Mouse (Mus musculus) heart, postnatal 0 days (tissue): ENCODE measurements at regions not wholly inside any gene's neighbourhood (a gene's known extent, or its start where the extent isn't known, plus 50 kb on each side); places are given as distances from the start of the nearest gene placed in this dataset.

Experiments
- ATAC-seq: fragments of 200-750 bp; cut with Nextera tagmentation; 2 replicates; pipeline ENCODE4 v1.8.0; 2017; ENCODE audit warnings: low read depth, moderate number of reproducible peaks, moderate library complexity; ENCODE audit not compliant: insufficient read depth
- DNase-seq: peaks from one replicate; pipeline ENCODE4 v3.0.0-alpha.2; 2016; ENCODE audit warnings: low spot score
- H3K27ac ChIP-seq: fragments of 300-500 bp; sonication (generic); 2 replicates; pipeline ENCODE4 v1.5.1; 2014; ENCODE audit warnings: low read depth, mild to moderate bottlenecking
- H3K27me3 ChIP-seq: fragments of 300-500 bp; sonication (generic); 2 replicates; pipeline ENCODE4 v1.6.1; 2014; ENCODE audit warnings: low read length, mixed read lengths; ENCODE audit not compliant: control insufficient read depth, insufficient read depth
- H3K36me3 ChIP-seq: fragments of 300-500 bp; sonication (generic); replicated peaks from 2 replicates; pipeline ENCODE4 v1.6.1; 2014; ENCODE audit warnings: low read length, mixed read lengths; ENCODE audit not compliant: control insufficient read depth, insufficient read depth
- H3K4me1 ChIP-seq: fragments of 300-500 bp; sonication (generic); 2 replicates; pipeline ENCODE4 v1.6.1; 2014; ENCODE audit warnings: antibody characterized with exemption; ENCODE audit not compliant: control insufficient read depth, insufficient read depth
- H3K4me2 ChIP-seq: fragments of 300-500 bp; sonication (generic); 2 replicates; pipeline ENCODE4 v1.6.1; 2014; ENCODE audit warnings: low read depth, mild to moderate bottlenecking, low read length, moderate library complexity
- H3K4me3 ChIP-seq: fragments of 300-500 bp; sonication (generic); 2 replicates; pipeline ENCODE4 v1.5.1; 2014; ENCODE audit warnings: low read depth, low read length
- H3K9ac ChIP-seq: fragments of 300-500 bp; sonication (generic); replicated peaks from 2 replicates; pipeline ENCODE4 v1.6.1; 2014; ENCODE audit warnings: low read depth, low read length, mixed read lengths
- H3K9me3 ChIP-seq: fragments of 300-500 bp; sonication (generic); replicated peaks from 2 replicates; pipeline ENCODE4 v1.6.1; 2016; ENCODE audit warnings: low read length; ENCODE audit not compliant: control insufficient read depth
- CTCF ChIP-seq: IDR thresholded peaks from 2 replicates; pipeline ENCODE4 v1.5.1; 2016; ENCODE audit warnings: antibody characterized with exemption, control low read depth, low read depth
- EP300 ChIP-seq: IDR thresholded peaks from 2 replicates; pipeline ENCODE4 v1.6.1; 2016; ENCODE audit warnings: antibody characterized with exemption, low read depth
- WGBS: fragments of 180-500 bp; shearing (Covaris S2); extraction: QIAGEN DNeasy Blood & Tissue Kit; methylation state at CpG from one replicate; pipeline ENCODE4 v1.1.7; 2014; 5-methylcytosine and 5-hydroxymethylcytosine counted together

DNA sequence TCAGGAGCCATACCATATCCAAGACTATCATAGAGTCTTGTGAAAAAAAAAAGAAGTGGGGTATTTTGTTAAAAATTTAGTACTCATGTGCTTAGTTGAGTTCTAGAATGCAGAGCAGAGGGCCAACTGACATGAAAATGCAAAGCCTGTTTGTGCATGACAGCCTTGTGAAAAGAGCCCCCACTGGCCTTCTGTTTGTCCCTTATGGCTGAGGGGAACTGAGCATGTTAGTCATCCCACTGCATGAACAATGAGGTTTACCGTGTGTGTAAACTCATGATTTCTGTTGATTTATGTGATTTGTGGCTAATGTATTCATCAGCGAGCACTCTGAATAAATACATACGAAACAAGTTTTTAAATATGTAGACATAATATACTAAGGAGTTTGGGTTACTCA, 266.1 kb upstream of the Nox3 start:
- 93% methylated on average over 3 of the region's 3 CpGs for WGBS
- Histone ChIP-seq H3K27me3 (no peaks in the 10 kb centered on the region), H3K9me3 (no peaks in the 10 kb centered on the region), H3K9ac (no peak overlapping the region), H3K27ac (no peak overlapping the region), H3K4me2 (no peak overlapping the region), H3K4me3 (no peak overlapping the region), H3K4me1 (no peaks in the 10 kb centered on the region), H3K36me3 (no peaks in the 10 kb centered on the region)
- TF ChIP-seq CTCF = no peak
- no peak for TF ChIP-seq EP300
- DNase-seq (no peak), ATAC-seq (no peak)

GRCm38 (mm10) chr17:3946540-3946939, 250.5 kb upstream of the Nox3 start:
- Histone ChIP-seq H3K36me3 (no peaks in the 10 kb centered on the region), H3K27ac (no peak overlapping the region), H3K4me3 (no peak overlapping the region), H3K9ac (no peak overlapping the region), H3K9me3 (no peaks in the 10 kb centered on the region), H3K4me2 (no peak overlapping the region), H3K27me3 (no peaks in the 10 kb centered on the region), H3K4me1 (no peaks in the 10 kb centered on the region)
- WGBS = 75% methylated on average over 3 of the region's 3 CpGs
- DNase-seq (no peak), ATAC-seq (no peak)
- TF ChIP-seq EP300 (no peak), CTCF (no peak)

GRCm38 (mm10) chr17:3936361-3936760, 240.3 kb upstream of the Nox3 start:
- Histone ChIP-seq H3K36me3 (no peaks in the 10 kb centered on the region), H3K4me3 (no peak overlapping the region), H3K9me3 (no peaks in the 10 kb centered on the region), H3K9ac (no peak overlapping the region), H3K4me2 (no peak overlapping the region), H3K4me1 (no peaks in the 10 kb centered on the region), H3K27ac (no peak overlapping the region), H3K27me3 (no peaks in the 10 kb centered on the region)
- 70% methylated on average over 4 of the region's 4 CpGs for WGBS
- ATAC-seq (no peak), DNase-seq (no peak)
- TF ChIP-seq EP300 (no peak), CTCF (no peak)

GRCm38 (mm10) chr17:3933208-3933607, 237.1 kb upstream of the Nox3 start:
- WGBS = 45% methylated on average over 4 of the region's 4 CpGs
- Histone ChIP-seq H3K9me3 (no peaks in the 10 kb centered on the region), H3K36me3 (no peaks in the 10 kb centered on the region), H3K27me3 (no peaks in the 10 kb centered on the region), H3K4me3 (no peak overlapping the region), H3K4me2 (no peak overlapping the region), H3K4me1 (no peaks in the 10 kb centered on the region), H3K9ac (no peak overlapping the region), H3K27ac (no peak overlapping the region)
- no peak for TF ChIP-seq EP300
- no peak for TF ChIP-seq CTCF
- no peak for DNase-seq
- ATAC-seq = no peak

DNA sequence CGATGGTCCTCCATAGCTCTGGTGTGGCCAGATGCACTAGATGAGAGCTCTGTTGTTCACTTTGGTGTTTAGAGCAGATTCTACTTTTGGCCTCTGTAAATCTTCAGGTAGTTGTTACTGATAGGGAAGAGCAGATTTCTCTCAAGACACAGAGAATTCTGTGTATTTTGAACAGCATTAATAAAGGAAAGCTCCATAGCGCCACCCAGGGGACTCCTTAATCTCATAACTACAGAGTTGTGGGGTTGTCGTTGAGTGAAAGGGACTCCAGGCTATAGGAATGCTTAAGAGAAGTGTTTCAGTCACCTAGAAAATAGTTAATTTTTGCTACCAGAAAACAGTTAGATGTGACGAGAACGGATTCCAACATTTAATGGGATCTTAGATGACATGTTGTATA, 236.0 kb upstream of the Nox3 start:
- DNase-seq (no peak), ATAC-seq (no peak)
- Histone ChIP-seq H3K9me3 (no peaks in the 10 kb centered on the region), H3K27me3 (no peaks in the 10 kb centered on the region), H3K27ac (no peak overlapping the region), H3K36me3 (no peaks in the 10 kb centered on the region), H3K4me1 (no peaks in the 10 kb centered on the region), H3K4me2 (no peak overlapping the region), H3K4me3 (no peak overlapping the region), H3K9ac (no peak overlapping the region)
- WGBS = 75% methylated on average over 5 of the region's 5 CpGs
- no peak for TF ChIP-seq CTCF
- no peak for TF ChIP-seq EP300

GRCm38 (mm10) chr17:3927106-3927505, 231.0 kb upstream of the Nox3 start:
- H3K4me1 ChIP-seq = no peaks in the 10 kb centered on the region
- H3K4me3 ChIP-seq = no peak overlapping the region
- DNase-seq = no peak
- no peak for TF ChIP-seq CTCF
- no peaks in the 10 kb centered on the region for H3K36me3 ChIP-seq
- ATAC-seq = no peak
- no peak overlapping the region for H3K9ac ChIP-seq
- H3K27me3 ChIP-seq = no peaks in the 10 kb centered on the region
- WGBS = 74% methylated on average over 4 of the region's 4 CpGs
- H3K27ac ChIP-seq = no peak overlapping the region
- no peak overlapping the region for H3K4me2 ChIP-seq
- H3K9me3 ChIP-seq = no peaks in the 10 kb centered on the region
